Mouse (Mus musculus) mouse trophoblast stem cell (cell line): ENCODE measurements around the gene Cd300lf.

Source experiments
- in situ Hi-C, 2 experiments: fragments of 300-500 bp; cut with MseI, MboI; formaldehyde crosslinking; loops; 2 replicates in 1 of 2; 3 replicates in 1 of 2; pipeline ENCODE4 v1.15.1; 2025

The Cd300lf gene

DNA sequence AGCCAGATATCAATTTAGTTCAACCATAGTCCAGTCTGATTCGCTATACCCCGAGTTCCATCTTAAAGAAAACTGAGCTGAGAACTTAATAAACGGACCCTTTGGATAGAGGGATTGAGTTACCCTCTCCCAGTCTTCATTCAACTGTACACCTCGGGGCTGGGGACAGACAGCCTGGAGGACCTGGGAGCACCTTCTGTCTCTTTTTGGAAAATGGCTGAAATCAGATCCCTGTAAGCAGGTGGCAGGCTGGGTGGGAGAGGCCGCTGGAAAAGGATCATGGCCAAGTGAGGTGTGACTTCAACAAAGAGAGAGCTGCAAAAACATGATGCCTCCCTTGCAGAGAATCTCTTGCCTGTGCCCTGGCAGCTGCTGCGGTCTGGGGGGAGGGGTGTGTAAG is 51.6 kb downstream of the Cd300lf start:
- in situ Hi-C loops = loop anchor here in 1 of 2 experiments (5.0 kb wide), 1 partner anchor 70 kb away; no protein-coding TSS in a partner anchor

DNA sequence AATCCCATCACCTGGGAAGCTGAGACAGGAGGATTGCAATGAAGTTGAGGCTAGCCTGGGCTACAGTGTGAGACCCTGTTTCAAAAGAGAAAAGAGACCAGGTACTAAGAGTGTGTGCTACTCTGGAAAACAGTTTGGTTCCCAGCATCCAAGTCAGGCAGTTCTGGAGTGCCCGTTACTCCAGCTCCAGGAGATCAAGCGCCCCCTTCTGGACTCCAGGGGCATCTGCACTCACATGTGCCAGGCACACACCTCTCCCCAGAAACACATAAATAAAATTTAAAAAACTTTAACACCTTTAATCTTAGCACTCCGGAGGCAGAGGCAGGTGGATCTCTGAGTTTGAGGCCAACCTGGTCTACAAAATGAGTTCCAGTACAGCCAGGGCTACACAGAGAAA is 52.4 kb downstream of the Cd300lf start:
- in situ Hi-C loops = loop anchor here in 1 of 2 experiments (5.0 kb wide), 1 partner anchor 71 kb away; no protein-coding TSS in a partner anchor

DNA sequence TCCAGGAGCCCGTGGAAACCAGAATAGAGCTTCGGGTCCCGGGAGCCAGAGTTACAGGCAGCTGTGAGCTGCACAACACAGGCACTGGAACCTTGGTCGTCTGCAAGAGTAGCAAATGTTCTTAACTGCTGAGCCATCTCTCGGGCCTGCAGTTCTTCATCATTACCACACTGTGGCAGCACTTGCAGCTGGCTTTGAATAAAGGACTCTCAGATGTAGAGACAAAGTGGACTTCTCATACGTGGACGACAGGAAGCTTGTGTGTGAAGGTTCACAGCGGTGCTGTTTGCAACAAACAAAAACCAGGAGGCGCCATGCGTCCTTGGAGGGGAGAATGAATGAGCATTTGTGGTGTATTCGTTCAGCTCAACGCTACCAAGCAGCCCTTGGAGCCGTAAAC is 52.9 kb downstream of the Cd300lf start:
- in situ Hi-C loops = loop anchor here in 1 of 2 experiments (5.0 kb wide), 1 partner anchor 71 kb away; no protein-coding TSS in a partner anchor

DNA sequence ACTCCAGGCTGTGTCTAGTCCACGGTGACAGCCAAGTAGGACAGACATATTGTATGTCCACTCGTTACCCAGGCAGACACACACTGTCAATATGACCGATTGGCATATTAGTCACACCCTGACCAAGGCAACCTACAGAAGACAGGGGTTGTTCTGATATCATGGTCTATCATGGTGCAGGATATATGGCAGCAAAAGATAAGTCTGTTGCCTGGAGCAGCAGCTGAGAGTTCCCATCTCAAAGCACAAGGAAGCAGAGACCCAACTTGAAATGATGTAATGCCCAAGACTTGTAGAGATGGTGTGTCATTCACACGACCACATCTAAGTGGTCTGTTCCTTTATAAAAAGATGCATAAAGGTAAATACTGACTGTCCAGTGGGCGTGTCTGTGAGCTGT is 55.1 kb downstream of the Cd300lf start:
- in situ Hi-C loops = no loop called here

DNA sequence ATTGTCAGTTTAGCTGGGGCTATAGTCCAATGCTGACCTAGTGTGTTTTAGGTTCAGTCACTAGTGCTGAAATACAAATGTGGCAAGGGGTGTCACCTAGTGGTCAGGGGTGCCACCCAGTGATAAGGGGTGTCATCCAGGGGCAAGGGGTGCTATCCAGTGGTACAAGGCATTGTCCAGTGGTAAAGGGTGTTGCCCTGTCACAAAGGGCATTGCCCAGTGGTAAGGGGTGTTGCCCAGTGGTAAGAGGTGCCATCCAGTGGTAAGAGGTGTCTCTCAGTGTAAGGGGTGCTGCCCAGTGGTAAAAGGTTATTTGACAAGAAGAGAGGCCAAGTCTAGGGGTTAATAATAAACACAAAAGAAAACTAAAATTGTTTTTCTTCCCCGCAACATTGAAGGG is 56.4 kb downstream of the Cd300lf start:
- in situ Hi-C loops = no loop called here

DNA sequence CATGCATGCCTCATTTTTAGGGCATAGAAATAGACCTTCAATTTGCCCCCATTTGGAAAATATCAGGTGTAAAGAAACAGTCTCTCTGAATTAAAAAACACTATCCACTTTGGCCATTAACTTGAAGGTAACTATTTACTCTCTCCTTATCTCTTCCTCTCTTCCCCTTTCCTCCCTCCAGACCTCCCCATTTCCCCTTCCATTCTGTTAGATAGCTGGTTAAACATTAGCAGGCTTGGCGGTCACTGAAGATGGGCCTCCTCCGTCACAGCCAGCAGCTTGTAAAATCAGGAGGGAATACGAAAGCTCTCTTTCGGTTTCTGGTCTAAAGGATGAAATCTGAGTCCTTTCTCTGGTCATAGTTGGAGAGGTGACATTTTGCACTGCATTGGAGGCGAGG is 57.9 kb downstream of the Cd300lf start:
- in situ Hi-C loops = no loop called here

DNA sequence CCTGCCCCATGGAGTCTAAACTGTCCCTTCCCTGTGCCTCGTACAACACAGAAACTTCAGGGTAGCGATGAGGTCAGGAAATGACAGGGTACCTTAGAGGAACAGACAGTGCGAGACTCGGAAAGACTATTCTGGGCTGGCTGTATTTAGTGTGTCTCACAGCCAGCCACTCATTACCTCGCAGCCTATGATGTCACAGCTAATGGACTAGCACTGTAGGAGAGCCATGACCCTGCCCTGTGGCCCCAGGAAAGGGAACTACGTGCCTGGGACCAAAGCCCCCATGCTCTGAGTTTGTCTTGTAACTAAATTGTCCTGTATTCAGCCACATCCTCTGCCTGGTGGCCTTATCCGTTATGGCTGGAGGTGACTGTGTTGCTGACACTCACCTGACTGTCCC is 58.4 kb downstream of the Cd300lf start:
- in situ Hi-C loops = no loop called here

DNA sequence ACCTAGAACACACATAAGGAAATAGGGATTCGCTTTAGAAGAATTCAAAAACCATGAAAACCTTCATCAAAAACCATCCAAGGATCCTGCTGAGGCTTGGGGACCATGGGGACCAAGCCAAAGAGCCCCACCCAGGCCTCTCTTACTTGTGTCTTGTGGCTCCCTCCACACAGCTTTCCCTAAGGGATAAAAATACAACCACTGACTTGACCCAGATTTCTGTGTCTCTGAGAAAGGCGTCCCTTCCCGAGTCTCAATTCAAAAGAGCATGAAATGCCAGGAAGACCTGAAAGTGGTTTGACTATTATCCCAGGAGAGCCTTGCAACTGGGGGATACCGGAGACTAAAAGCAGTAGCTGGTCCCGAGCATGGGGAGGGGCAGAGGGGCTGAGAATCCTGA is 60.8 kb downstream of the Cd300lf start:
- in situ Hi-C loops = no loop called here

DNA sequence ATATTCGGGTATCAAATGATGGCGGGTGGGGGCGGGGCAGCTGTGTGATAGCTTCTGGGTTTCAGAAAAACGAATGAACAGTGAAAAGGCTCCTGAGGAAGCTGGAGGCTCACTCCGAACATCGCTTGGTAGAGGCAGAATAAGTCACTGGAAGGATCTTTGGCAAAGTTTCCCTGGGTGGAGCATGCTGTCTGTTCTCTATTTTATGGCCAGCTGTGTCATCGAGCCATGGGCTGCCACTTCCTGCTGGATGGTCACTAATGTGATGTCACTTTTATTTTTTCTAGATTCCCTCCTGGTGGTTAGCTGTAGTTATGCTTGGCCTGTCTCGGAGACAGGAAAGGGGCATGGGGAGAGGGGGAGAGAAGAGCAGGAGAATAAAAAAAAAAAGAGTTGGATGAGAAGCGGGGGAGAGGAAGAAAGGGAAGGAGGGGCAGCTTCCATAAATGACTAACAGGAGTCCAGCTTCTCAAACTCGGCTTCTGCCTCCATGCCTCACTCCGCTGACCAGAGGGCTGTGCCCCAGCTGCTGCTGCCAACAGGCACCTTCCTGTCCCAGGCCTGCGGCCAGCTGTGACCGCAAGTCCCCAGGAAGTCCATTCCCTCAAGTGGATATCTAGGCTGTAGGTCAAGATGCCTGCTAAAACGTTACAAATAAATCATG is 62.0 kb downstream of the Cd300lf start:
- in situ Hi-C loops = no loop called here

DNA sequence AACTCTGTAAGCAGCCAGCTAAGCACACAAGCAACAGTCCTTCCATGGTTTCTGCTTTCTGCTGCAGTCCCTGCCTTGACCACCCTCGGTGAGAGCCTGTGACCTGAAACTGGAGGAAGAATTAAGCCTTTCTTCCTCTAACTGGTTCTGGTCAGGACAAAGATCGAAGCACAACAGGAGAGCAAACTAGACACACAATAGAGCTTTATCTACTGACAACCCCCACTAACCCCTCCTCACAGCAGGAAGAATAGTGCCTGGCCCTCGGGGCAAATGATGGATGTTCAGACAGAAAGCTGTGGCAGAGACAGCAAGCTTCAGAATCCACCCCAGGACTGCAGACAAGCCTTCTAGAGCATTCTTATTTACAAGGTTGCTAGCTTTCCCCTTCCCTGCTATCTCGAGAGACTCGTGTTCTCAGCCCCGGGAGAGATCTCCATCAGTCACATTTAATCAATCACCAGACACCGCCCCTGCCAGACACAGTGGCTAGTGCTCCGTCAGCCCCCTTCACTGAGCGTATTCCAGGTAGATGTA is 62.7 kb downstream of the Cd300lf start:
- in situ Hi-C loops = no loop called here

DNA sequence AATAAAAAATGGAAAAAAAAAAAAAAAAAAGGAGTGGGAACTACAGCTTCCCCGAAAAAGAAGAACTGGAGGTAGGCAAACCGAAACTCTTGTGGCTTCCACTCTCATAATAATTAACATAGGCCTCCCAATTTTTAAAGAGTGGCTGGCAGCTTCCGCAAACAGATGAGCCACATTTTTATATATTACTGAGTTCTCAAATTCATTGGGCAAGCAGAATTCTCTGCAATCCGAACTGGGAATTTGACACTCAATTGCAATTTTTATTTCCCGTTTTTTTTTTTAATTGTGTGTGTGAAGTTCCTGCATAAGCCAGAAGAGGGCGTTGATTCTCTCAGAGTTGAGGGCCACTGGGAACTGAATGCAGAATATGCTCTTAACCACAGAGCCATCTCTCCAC is 67.0 kb downstream of the Cd300lf start:
- in situ Hi-C loops = no loop called here
